Mouse (Mus musculus): ENCODE results near the gene Ctse.

The Ctse gene

DNA sequence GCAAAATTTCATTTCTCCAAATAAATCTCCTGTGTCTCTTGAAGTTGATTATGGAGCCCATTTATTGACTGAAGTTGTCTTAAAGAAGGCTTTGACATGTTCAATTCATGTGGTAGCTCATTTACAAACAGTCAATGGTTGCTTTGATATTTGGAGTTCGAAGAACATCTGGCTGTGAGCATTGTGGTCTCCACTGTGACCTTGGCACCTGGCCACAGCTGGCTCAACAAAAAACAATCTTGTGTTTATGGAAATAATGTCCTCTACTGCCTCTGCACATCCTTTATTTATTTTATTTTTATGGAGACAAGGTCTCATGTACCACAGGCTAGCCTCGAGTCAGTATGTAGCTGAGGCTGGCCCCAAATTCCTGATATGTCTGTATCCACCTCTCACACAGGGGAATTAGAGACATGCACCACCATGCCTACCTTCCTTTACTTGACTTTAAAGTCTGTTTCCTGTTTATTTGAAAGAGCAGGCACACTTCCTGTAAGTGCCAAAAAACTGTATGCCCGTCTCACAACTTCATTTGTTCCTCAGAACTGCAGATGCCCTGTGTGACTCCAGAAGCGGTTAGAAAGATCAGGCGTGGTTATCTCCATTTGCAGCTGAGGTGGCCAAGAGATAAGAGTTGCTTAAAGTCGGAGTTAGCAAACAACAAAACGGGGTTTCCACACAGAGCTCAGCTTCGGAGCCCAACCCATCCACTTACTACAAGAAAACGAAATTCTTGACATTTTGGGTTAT, at the start of gene Ctse:
TSS of gene Ctse (plus strand) at position 516 of the 750 bp plus-strand sequence.
- no peak for DNase-seq

DNA sequence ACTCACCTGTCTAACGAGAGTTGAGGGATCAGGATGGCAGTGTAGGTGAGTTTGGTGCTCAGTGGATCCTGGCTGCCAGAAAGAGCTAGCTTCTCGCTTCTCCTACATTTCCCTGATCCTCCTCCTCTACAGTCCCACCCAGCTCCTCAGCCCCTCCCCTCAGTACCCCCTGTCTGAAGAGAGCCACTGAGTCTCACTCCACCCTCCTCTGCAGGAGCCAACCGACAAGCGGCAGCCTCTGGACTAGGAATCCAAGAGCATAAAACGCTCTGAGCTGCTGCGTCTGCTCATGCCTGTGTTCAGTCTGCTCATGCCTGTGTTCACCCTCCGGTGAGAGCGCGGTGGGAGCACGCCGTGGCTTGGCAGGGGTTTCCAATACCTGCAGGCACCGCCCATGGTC, 39.2 kb upstream of the Ctse start, which contains the start of gene Avpr1b:
TSS of gene Avpr1b (plus strand) at position 335 of the 400 bp plus-strand sequence.
- DNase-seq: peak; percentile 11

DNA sequence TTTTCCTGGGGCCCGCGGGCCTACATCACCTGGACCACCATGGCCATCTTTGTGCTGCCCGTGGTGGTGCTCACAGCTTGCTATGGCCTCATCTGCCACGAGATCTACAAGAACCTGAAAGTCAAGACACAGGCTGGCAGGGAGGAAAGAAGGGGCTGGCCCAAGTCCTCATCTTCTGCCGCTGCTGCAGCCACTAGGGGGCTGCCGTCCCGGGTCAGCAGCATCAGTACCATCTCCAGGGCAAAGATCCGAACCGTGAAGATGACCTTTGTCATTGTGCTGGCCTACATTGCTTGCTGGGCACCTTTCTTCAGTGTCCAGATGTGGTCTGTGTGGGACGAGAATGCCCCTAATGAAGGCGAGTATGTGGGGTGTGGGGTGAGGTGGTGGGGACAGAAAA, 37.8 kb upstream of the Ctse start:
- DNase-seq: peak; percentile 11

DNA sequence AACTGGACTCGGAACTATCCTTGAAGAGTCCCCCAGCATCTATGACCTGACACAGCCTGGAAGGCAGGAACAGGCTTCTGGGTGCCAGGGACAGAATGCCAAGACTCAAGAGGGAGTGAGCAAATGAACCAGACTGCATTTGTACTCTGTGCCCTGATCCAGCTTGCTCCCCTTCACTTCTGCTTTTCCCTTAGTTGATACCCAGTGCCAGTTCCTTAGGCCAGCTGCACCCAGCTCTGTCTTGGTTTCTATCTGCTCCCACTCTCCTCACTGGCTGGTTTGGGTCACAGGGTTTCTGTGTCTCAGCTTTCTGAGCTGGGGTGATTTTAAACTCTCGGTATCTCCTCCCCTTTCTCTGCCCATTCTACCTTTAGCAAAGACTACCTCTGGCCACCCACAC, 31.4 kb upstream of the Ctse start:
- no peak for DNase-seq

DNA sequence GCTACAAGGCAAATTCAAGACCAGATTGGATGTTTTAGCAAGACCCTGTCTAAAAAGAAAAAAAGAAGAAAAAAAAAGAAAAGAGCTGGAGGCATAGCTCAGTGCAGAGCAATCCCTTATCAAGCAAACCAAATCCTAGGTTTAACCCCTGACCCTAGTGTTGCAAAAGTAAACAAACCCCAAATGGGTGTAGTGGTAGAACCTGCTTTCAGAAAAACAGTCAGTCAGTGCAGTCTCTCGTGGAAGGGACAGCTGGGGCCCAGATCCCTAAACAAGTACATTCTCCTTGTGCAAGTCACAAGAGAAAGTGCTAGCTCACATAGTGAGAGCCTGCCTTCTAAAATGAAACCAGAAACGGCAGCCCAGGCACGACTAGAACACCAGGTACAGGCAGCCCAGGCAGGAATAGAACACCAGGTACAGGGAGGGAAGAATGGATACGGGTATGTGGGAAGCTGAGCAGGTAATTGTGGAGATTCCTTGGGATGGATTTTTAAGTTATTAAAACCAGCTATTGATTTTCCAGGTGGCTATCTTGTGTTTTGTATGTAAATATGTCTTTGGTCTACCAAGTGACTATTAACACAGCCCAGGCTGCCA, 25.4 kb upstream of the Ctse start:
- DNase-seq: peak; percentile 34

DNA sequence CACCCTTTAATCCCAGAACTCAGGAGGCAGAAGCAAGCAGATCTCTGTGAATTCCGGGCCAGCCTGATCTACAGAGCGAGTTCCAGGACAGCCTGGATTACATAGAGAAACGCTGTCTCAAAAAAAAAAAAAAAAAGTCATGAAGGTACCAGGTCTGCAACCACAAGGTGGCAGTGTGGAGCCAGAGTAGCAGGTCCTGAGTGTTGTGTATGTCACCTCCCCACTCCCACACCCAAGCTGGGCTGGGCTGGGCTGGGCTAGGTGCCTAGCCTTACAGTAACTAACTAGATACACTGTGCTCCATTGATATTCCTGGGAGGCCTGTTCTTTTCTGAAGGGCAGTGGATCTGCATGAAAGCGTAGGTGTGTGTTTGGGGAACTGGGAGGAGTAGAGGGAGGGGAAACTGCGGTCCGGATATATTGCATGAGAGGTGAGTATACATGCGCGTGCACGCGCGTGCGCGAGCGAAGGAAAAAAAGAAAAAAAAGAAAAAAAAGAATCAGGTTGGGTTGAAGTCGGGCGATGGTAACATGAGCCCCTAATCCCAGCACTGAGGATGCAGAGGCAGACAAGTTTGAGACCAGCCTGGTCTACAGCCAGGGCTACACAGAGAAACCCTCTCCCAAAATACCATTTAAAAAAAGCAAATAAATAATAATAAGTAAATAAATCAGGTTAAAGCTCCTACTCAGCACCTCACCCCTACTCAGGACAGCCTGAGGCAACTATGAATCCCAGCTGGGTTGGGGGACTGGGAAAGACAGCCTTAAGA, 24.6 kb upstream of the Ctse start:
- DNase-seq: peak; percentile 88

DNA sequence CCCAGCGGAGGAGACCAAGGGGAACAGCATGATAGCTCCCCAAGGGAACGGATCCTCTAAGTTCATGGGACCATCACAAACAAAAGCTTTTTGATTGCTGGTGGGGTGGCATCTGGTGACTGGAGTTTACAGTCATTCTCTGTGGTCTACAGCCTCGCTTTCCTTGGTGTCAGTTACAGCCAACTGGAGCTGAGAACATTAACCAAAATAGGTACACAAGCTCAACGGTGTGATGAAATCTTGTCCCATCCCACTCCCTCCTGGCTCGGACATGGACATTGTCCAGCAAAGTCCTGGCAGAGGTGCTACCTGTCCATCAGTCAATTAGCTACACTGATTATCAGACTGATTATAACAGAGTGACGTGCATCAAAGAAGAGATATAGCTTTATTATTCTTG, 23.5 kb upstream of the Ctse start:
- DNase-seq: no peak

DNA sequence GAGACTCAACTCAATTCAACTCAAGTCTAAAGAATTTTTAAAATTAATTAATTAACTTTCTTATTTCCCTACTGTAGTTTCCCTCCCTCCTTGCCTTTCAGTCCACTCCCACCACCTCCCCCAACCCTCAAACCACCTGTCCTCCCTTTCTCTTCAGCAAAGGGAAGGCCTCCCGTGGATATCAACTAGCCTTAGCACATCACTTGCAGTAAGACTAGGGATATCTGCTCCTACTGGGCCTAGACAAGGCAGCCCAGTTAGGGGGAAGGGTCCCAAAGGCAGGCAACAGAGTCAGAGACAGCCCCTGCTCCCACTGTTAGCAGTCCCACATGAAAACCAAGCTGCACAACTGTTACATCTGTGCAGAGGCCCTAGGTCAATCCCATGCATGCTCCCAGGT, 22.0 kb upstream of the Ctse start:
- no peak for DNase-seq

DNA sequence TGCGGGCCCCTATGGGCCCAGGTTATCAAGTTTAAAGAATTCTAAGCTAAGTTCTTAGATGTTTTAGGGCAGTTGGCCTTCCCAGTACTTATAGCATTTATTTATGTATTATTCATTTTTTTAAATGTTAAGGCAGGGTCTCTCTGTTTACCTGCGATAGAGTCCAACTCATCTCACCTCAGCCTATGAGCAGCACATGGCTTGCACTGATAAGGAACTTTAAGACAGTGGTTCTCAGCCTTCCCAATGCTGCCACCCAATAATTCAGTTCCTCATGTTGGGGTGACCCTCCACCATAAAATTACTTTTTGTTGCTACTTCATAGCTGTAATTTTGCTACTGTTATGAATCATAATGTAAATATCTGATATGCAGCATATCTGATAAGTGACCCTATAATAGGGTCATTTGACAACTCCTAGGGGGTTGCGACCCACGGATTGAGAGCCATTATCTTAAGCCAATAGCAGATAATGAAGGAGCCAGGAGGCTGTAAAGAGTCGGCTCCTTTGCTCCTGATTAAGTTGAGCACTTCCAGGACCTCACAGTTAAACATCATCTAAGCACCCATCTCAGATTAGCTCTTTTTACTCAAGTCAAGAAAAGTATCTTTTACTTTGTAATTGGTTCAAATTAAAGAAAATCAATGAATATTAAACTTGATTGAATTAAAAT, 21.4 kb upstream of the Ctse start:
- DNase-seq: no peak

DNA sequence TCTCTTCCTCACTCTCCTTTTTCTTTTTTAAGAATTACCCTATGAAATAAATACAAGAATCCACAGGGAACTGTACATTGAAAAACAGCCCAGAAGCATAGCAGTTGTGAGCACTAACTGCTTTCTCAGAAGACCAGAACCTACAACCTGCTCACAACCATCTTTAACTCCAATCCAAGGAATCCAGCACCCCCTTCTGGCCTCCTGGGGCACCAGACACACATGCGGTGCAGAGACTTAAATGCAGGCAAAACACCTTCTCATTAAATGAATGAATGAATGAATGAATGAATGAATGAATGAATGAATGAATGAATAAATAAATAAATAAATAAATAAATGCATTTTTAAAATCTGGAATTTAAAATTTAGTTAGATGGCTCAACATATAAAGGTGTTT, 19.5 kb upstream of the Ctse start:
- no peak for DNase-seq

DNA sequence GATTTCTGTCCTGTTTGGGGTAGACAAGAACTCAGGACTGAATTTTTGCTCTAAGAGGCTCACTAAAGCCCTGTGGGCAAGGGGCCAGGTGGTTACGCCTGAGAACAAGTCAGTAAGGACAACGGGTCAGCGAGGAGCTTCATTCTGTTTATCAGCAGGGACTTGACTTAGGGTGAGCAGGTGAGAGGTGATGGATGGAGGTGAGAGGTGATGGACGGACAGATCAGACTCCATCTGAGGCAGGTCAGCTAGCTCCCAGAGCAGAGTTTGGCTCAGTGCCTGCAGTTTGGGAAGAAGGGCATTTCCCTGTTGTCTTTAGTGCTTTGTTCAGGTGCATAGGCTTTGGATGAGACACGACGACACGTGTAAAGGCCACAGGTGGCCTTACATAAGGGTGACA, 18.8 kb upstream of the Ctse start:
- no peak for DNase-seq

DNA sequence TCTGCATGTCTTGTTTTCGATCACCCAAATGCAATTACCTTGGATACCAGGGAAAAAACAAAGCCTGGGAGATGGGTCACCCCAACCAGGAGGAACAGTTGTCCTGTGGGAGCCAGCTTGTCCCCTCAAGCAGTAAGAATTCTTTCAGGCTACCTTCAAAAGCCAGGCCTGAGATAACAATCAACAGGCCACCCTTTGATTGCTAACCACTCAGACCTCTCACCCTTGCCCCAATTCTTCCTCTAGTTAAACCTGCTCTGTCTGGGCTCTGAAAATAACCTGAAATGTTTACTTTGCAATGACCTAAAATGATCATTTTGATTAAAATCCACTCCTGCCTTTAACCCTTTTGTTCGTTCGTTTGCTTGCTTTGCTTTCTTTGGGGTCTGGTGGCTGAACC, 14.5 kb upstream of the Ctse start:
- DNase-seq: no peak

DNA sequence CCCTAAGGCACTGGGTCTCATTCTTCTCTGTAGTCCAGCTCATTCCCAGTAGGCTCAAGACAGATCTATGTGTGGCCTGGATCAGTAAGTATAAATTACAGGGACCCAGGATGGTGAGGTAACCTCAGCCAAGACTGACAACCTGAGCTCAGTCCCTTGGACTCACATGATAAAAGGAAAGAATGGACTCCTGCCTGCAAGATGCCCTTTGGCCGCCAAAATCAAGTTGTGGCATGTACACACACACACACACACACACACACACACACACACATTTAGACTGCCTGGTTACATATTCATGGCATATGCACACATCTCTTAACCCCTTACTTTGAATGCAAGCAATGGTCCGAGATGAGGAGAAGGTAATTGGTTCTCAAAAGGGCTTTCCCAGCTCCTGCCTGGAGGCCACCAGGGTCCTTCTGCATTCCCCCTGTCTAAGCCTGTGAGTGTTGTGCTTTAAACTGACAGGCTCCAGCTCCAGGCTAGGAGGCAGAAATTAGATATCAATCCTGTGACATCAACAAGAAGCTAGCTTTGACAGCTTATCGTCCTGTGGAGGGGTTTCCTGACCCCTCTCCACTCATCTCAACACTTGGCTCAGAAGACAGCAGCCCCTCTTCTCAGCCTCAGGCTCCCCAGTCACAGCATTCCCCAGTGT, 13.8 kb upstream of the Ctse start:
- DNase-seq: no peak

DNA sequence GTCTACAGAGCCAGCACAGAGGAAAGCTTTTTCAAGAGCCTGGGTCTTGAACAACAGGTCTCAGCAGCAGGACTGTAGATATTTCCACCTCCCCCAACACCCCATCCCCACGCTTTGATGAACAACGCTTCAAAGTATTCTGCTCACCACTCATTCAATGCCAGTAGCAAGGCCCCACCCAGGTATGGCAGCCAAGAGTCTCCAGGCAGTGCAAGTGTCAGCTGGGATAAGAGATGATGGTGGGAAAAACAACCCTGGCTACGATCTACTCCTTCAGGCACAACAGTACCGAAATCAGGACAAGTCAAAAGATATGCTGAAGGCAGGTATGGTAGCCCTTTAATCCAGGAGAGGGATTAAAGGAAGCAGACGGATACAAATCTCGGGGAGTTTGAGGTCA, 11.9 kb upstream of the Ctse start:
- DNase-seq: no peak

DNA sequence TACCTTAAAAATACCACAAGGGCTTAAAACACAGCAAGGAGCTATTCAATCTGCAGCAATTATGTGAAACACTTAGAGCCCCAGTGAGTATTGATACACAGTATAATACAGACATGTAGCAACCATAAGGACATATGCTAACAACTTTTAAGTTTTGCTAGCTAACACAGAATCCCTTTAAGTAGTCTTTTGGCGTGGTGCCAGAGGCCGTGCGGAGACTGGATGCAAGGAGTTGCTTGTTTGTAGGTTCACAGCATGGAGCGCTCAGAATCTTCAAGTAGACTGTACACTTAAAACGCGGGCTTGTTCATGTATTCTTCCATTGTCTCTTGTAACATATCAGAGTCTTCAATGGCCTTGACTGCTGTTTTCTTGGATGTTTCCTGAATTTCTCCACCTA, 5.9 kb upstream of the Ctse start:
- peak; percentile 32 for DNase-seq

DNA sequence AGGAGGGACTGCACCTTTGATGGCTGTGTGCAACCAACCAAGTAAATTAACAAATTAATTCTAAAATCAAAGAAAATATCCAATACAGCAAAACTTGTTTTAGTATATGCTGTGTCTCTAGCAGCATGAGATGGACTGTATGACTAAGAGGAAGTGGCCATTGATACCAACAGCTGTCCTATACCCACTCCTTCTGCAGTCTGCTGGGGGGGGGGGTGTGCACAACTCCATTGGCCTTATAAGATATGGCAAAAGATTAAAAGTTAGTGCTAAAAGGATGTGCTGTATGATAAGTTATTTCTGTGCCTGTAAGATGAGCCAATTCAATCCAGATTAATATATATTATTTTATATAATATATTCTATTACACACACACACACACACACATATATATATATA, 3.6 kb upstream of the Ctse start:
- no peak for DNase-seq

DNA sequence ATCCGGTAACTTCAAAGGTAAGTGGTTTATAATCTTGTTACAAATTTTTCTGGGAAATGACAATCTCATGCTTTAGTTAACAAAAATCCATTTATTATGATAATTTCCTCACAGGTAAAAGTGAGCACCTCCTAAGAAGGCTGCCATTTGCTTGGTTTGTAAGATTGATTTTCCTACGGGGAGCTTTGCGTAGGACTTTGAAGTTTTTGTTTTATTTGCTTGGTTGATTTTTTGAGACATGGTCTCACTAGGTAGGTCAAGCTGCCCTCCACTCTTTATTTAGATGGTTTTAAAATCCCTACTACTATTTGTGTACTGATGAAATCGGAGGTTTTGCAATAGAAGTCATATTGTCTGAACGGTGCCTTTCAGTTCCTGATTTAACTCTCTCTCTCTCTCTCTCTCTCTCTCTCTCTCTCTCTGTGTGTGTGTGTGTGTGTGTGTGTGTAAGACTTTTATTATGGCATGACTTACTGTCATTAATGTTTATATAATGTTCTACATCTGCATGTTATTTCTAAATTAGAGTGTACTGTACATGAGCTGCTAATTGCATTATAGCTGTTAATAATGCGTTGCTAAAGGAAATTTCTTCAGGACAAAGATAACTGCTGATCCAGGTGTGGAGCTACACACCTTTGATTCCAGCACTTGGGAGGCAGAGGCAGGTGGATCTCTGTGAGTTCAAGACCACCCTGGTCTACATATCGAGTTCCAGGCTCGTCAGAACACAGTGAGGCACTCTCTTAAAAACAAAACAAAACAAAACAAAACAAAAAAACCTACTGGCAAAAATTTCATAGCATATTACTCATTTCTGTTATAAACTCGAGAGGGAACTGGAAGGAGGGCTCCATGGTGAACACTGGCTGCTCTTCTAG, 675 bp downstream of the Ctse start:
- DNase-seq: no peak

DNA sequence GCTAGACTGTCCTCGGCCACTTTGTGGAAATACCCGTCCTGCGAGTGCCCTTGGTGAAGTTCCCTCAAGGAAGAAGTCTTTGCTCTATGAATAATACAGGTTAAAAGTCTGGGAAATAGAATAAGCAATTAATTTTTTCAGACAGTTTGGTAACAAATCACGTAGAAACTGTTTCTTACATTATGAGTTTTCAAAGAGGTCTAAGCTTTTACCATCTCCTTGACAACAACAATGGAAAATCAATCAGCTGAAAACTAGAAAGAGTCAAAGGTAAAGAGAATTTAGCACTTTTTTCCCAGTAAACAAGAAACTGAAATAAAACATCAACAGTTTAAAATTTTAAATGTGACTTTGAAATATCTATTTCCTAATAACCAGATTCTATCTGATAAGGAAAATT, 2.0 kb downstream of the Ctse start:
- DNase-seq: no peak

DNA sequence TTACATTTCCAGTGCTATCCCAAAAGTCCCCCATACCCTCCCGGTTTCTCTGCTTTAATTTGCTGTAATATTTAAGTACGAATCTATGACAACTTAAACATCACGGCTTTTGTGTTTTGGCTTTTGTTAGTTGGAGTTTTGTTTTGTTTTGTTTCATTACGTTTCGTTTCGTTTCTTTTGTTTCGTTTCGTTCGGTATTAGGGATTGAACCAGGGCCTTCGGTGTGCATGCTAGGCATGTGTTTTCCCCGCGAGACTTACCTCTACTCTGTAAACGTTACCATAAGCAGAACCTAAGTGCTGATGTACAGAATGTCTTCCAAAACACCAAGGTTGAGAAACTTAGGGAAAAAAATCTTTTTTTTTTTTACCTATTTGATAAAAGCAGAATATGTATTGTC, 3.5 kb downstream of the Ctse start:
- DNase-seq: no peak

DNA sequence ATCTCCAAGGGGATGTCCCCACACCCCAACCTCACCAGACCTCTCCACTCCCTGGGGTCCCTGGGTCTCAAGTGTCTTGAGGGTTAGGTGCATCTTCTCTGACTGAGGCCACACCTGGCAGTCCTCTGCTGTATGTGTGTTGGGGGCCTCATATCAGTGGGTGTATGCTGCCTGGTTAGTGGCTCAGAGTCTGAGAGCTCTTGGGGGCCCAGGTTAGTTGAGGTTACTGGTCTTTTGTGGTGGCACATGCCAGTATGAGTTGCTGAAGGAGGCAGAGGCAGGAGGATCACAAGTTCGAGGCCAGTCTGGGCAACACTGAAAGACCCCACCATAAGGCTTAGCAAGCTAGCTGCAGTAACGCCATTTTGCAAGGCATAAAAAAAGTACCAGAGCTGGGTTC, 4.1 kb downstream of the Ctse start:
- no peak for DNase-seq

DNA sequence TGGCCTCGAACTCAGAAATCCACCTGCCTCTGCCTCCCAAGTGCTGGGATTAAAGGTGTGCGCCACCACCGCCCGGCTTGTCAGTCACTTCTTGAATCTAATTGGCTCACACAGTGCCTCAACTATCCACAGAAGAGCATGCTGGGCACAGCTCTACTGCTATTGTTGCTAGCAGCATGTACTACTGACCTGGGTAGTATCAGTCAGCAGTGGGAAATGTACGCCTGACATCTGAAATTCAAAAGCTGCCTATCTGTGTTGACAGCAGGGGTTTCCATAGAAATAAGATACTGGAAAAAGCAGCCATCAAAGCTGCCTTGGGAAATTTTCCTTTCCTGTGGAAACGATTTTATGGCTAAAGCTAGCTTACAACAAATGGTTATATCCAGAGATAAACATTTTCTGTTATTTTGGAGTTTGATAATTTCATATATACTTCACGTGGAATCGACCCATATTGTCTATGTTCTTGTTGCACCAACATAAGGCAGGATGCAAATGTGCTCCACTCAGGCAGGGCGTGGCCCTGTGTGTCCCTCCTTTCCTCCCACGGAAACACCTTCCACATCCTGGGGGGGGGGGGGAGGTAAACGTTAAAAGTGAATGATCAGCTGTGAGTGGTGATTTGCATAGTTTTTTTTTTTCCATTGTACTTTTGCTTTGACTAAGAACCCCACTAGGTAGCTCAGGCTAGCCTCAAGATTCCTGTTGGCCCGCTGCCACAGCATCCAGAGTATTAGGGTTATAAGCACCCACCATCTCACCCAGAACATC, 14.8 kb downstream of the Ctse start:
- no peak for DNase-seq
